Mouse (Mus musculus) embryonic facial prominence, embryonic 13.5 days (tissue): ENCODE results near the gene Tango2. TPM values are rescaled to one million over a fixed set of nuclear protein-coding genes. Genes with fewer than 3 reads are reported as not detected.

ENCODE experiments used
- ATAC-seq: fragments of 200-750 bp; cut with Nextera tagmentation; 2 replicates; pipeline ENCODE4 v1.8.0; 2017; ENCODE audit warnings: low read depth; ENCODE audit not compliant: insufficient number of reproducible peaks, insufficient read depth, low FRiP score, low TSS enrichment
- H3K27ac ChIP-seq: fragments of 300-500 bp; sonication (generic); 2 replicates; pipeline ENCODE4 v1.5.1; 2015; ENCODE audit warnings: moderate library complexity, mild to moderate bottlenecking, inconsistent platforms
- H3K27me3 ChIP-seq: fragments of 300-500 bp; sonication (generic); 2 replicates; pipeline ENCODE4 v1.6.1; 2015; ENCODE audit warnings: mild to moderate bottlenecking, inconsistent platforms
- H3K36me3 ChIP-seq: fragments of 300-500 bp; sonication (generic); 2 replicates; pipeline ENCODE4 v1.6.1; 2015; ENCODE audit warnings: mild to moderate bottlenecking, inconsistent platforms
- H3K4me1 ChIP-seq: fragments of 300-500 bp; sonication (generic); 2 replicates; pipeline ENCODE4 v1.6.1; 2015; ENCODE audit warnings: inconsistent platforms
- H3K4me2 ChIP-seq: fragments of 300-500 bp; sonication (generic); 2 replicates; pipeline ENCODE4 v1.6.1; 2015; ENCODE audit warnings: moderate library complexity, mild to moderate bottlenecking, inconsistent platforms
- H3K4me3 ChIP-seq: fragments of 300-500 bp; sonication (generic); 2 replicates; pipeline ENCODE4 v1.5.1; 2015; ENCODE audit warnings: mild to moderate bottlenecking, inconsistent platforms
- H3K9ac ChIP-seq: fragments of 300-500 bp; sonication (generic); 2 replicates; pipeline ENCODE4 v1.6.1; 2015; ENCODE audit warnings: mild to moderate bottlenecking, inconsistent platforms
- H3K9me3 ChIP-seq: fragments of 300-500 bp; sonication (generic); 2 replicates; pipeline ENCODE4 v1.6.1; 2016; ENCODE audit warnings: inconsistent platforms
- WGBS: fragments of 180-500 bp; shearing (Covaris S2); methylation state at CpG from one replicate; pipeline ENCODE4 v1.1.7; 2015; ENCODE audit warnings: mixed read lengths; 5-methylcytosine and 5-hydroxymethylcytosine counted together
- polyA plus RNA-seq: library from polyadenylated mRNA; unstranded; fragments of >200 nt; fragmentation: Nextera tagmentation; extraction: Ambion mirVana; gene quantifications from 2 replicates; pipeline ENCODE4 v1.2.1, GENCODE M21; 2015

Gene Tango2
- polyA plus RNA-seq, 1 experiment from 2014 or later, result 30.6 TPM

DNA sequence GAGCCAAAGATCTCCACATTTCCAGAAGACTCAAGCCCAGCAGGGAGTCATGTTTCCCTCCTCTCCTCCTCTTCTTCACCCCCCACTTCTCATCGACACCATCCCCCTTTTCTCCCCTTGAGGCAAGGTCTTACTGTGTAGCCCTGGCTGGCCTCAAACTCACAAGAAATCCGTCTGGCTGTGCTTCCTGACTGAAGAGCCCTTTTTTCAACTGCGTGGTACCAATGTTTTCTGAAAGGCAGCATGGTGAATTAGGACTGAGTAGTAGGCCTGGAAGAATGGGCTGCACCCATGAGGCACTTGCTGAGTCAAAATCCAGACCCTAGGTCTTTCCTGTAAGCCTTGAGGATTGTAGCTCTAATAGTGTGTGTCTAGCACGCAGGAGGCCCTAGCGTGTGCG lies 42.5 kb upstream of the Tango2 start:
- Histone ChIP-seq H3K4me1 (peaks cover 35% of the 10 kb centered on the region), H3K27ac (no peak overlapping the region), H3K4me2 (no peak overlapping the region), H3K4me3 (no peak overlapping the region), H3K9me3 (no peaks in the 10 kb centered on the region), H3K27me3 (no peaks in the 10 kb centered on the region), H3K36me3 (no peaks in the 10 kb centered on the region), H3K9ac (no peak overlapping the region)
- no peak for ATAC-seq
- 49% methylated on average over 6 of the region's 6 CpGs for WGBS

DNA sequence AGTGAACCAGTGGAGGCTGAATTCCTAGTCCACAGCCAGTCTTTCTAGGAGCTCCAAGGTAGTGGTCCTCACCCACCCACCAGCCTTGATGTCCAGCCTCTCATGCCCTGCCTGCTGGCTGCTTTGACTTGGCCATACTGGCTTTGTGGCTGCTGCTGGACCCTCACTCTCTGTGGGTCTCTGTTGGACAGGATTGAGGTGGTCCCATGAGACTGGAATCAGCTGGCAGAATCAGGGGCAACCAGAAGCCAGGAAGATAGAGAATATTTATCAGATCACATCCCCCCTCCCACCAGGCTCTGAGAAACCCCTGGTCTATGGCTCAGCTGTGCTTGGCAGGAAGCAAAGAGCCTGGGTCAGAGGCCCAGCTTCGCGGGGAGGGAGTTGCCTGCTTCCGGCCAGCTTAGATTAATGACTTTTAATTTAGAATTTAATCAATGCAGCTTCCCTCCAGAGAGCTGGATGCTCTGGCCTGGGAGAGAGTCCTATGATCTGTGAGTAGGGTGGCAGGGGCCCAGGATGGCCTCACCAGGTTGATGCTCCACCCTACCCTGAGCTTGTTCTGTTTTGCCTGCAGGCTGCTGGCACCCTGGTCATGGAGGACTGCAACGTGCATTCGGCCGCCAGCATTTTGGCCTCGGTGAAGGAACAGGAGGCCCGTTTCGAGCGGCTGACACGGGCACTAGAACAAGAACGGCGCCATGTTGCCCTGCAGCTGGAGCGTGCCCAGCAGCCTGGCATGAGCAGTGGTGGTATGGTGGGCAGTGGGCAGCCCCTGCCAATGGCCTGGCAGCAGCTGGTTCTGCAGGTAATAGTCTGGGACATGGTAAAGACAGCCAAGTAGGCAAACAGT lies 40.9 kb upstream of the Tango2 start:
- H3K4me1 ChIP-seq, result peaks cover 30% of the 10 kb centered on the region
- ATAC-seq, result no peak
- no peaks in the 10 kb centered on the region for H3K27me3 ChIP-seq
- H3K27ac ChIP-seq, result no peak overlapping the region
- H3K9ac ChIP-seq, result no peak overlapping the region
- WGBS, result 82% methylated on average over 14 of the region's 14 CpGs
- H3K4me2 ChIP-seq, result no peak overlapping the region
- no peak overlapping the region for H3K4me3 ChIP-seq
- no peaks in the 10 kb centered on the region for H3K36me3 ChIP-seq
- H3K9me3 ChIP-seq, result no peaks in the 10 kb centered on the region

DNA sequence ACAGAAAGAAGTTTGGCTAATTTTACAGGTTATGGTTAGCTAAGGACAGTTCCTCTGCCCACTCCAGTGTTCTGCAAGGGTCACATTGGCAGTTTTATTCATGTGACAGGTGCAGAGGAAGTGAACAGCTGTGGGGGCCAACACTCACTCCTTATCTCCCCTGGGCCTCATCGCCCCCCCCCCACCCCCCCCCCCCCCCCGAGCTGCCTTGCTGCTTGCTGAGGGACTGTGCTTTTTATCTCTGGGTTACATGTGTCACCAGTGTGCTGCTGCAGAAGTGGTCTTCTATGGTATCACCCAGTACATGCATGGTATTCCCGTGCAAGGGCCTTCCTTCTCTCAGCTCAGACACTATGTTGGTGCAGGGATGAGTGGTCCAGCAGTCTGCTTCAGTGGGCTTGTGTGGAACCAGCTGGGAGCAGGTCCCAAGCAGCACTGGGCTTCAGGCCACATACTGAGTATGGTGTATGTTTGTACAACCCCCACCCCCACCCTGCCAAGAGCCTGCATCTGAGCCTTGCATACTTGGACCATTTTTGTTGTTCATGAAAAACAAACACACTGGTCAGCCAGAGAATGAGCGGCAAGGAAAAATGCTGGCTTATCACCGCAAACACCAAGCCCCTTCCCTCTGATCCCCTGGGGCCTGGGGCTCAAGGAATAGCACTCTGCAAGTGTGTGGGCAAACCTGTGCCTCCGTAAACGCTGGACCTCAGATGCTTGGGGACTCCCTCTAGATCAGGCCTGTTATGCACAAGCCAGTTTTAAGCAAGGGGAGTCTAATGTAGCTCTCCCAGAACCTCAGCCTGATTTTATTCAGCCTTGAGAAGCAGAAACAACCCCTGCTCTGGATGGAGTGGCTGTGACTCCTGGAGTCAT lies 40.0 kb upstream of the Tango2 start:
- no peak overlapping the region for H3K9ac ChIP-seq
- WGBS, result 45% methylated on average over 7 of the region's 7 CpGs
- no peaks in the 10 kb centered on the region for H3K36me3 ChIP-seq
- H3K9me3 ChIP-seq, result no peaks in the 10 kb centered on the region
- H3K27ac ChIP-seq, result no peak overlapping the region
- peaks cover 29% of the 10 kb centered on the region for H3K4me1 ChIP-seq
- H3K4me2 ChIP-seq, result no peak overlapping the region
- H3K4me3 ChIP-seq, result no peak overlapping the region
- ATAC-seq, result no peak
- no peaks in the 10 kb centered on the region for H3K27me3 ChIP-seq

DNA sequence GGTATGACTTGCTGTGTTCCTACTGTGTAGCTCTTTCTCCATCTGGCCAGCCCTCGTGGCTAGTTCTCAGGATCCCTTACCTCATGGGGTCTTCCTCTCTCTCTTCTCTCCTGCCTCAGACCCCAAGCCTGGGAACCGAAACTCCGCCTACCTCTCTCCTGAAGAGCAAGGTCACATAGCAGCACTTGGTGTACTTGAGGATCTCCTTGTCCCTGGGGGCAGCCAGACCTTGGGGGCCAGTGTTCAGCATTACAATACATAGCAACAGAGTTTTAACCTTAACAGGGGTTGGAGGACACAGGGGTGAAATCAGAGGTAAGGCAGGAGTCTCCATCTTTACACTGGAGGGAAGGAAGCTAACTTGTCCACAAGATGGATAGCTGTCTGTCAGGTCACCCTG lies 39.1 kb upstream of the Tango2 start:
- Histone ChIP-seq H3K4me2 (no peak overlapping the region), H3K4me1 (peaks cover 28% of the 10 kb centered on the region), H3K9me3 (no peaks in the 10 kb centered on the region), H3K27ac (no peak overlapping the region), H3K27me3 (no peaks in the 10 kb centered on the region), H3K9ac (0 out of 2 replicates have a peak overlapping the region, but pooled peaks have one; percentile 16), H3K4me3 (no peak overlapping the region), H3K36me3 (no peaks in the 10 kb centered on the region)
- no peak for ATAC-seq
- 66% methylated on average over 3 of the region's 3 CpGs for WGBS

DNA sequence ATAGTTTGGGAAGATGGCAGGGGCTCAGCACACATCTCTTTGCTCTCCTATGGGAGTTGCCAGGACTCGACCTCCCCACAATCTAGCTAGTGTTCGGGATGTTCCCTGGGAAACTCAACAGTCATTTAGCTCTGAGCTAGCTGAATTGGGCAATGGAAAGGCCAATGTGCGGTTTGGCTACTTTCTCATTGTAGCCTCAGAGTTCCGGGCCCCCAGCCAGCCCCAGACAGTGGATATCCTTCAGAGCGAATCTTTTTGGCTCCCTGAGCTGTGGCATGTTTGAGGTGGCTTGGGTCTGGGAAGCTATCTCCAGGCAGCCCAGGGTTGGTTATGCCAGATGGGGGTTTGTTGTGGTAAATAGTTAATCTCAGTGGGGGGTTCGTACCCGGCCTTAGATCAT lies 38.5 kb upstream of the Tango2 start:
- Histone ChIP-seq H3K9me3 (no peaks in the 10 kb centered on the region), H3K27me3 (no peaks in the 10 kb centered on the region), H3K27ac (no peak overlapping the region), H3K4me2 (no peak overlapping the region), H3K36me3 (no peaks in the 10 kb centered on the region), H3K4me1 (peaks cover 33% of the 10 kb centered on the region), H3K9ac (no peak overlapping the region), H3K4me3 (no peak overlapping the region)
- WGBS, result 80% methylated on average over 7 of the region's 7 CpGs
- no peak for ATAC-seq

DNA sequence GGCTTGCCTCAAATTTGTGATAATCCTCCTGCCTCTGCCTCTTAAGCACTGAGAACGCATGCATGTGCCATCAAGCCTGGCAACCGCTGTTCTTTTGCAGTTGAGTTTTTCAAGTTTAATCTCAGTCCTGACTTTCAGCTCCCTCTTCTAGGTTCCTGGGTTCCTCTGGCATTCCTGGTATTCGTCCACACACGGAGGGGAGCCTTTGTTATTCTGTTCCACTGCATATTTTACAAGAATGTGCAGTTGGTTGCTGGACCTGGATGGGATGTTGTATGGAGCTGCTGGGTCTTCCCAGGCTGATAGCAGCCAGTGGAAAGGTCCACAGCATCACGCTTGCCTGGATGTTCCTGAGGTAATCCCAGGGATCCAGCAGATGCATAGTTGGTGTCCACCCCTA lies 37.5 kb upstream of the Tango2 start:
- Histone ChIP-seq H3K27ac (no peak overlapping the region), H3K4me2 (no peak overlapping the region), H3K36me3 (no peaks in the 10 kb centered on the region), H3K9ac (no peak overlapping the region), H3K4me1 (peaks cover 42% of the 10 kb centered on the region), H3K4me3 (no peak overlapping the region), H3K27me3 (no peaks in the 10 kb centered on the region), H3K9me3 (no peaks in the 10 kb centered on the region)
- no peak for ATAC-seq
- 70% methylated on average over 5 of the region's 5 CpGs for WGBS

DNA sequence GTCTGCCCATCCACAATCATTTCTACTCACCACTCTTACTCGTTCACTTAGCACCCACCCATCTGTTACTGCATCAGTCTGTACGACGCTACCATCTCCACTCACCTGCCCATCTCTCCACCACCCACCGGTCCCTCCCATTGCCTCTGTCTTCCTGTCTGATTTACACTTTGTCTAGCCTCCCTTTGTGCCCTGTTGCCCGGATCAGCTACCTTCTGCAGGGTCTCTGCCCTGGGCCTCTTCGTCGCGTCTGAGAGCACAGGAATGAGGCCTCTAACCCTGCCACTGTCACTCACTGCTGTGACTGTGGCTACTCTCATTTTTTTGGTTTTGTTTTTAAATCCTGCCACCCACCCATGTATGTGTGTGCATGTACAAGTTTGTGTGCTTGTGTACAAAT lies 36.8 kb upstream of the Tango2 start:
- Histone ChIP-seq H3K36me3 (no peaks in the 10 kb centered on the region), H3K4me3 (no peak overlapping the region), H3K27me3 (no peaks in the 10 kb centered on the region), H3K4me1 (peaks cover 43% of the 10 kb centered on the region), H3K27ac (no peak overlapping the region), H3K9ac (no peak overlapping the region), H3K4me2 (no peak overlapping the region), H3K9me3 (no peaks in the 10 kb centered on the region)
- ATAC-seq, result no peak
- 68% methylated on average over 8 of the region's 8 CpGs for WGBS

DNA sequence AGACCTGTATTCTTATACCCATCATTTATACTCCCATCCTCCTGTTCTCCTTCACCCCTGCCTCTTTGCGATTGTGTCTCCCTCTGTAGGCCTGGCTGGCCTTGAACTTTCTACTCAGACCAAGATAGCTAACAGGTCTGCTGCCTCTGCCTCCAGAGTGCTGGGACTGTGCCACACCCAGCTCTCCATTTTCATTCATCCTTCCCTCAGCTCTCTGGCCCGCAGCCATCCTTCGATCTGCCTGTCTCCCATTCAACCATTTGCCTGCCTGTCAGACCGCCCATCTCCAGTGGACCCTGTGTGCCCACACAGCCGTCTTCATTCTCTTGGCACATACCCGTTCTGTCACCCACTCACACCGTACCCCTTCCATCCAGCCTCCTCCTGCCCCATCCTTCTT lies 36.3 kb upstream of the Tango2 start:
- no peaks in the 10 kb centered on the region for H3K36me3 ChIP-seq
- H3K9me3 ChIP-seq, result no peaks in the 10 kb centered on the region
- no peak overlapping the region for H3K9ac ChIP-seq
- no peak overlapping the region for H3K27ac ChIP-seq
- 74% methylated on average over 7 of the region's 7 CpGs for WGBS
- no peak for ATAC-seq
- no peak overlapping the region for H3K4me3 ChIP-seq
- H3K4me1 ChIP-seq, result peaks cover 48% of the 10 kb centered on the region
- no peak overlapping the region for H3K4me2 ChIP-seq
- no peaks in the 10 kb centered on the region for H3K27me3 ChIP-seq

DNA sequence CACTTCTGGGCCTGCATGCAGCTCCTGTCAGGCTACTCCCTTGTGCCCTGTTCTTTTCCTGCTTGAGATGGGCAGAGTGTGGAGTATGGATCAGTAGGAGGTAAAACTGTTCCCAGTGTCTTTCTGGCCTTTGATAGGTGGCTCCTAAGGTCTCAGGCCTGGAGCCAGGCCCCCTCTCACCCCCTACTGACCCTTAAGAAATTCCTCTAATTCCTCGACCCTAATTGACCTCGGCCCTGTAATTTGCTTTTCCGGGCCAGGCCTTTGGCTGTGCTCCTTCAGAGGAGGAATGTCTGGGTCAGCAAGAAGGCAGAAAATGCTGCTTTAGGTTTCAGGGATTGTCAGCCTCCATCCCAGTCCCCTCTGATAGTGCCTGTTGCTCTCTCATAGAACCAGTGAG lies 35.9 kb upstream of the Tango2 start:
- H3K9me3 ChIP-seq, result no peaks in the 10 kb centered on the region
- H3K4me2 ChIP-seq, result no peak overlapping the region
- peaks cover 51% of the 10 kb centered on the region for H3K4me1 ChIP-seq
- no peak for ATAC-seq
- H3K27me3 ChIP-seq, result no peaks in the 10 kb centered on the region
- no peak overlapping the region for H3K4me3 ChIP-seq
- 13% methylated on average over 3 of the region's 3 CpGs for WGBS
- H3K27ac ChIP-seq, result no peak overlapping the region
- H3K9ac ChIP-seq, result no peak overlapping the region
- H3K36me3 ChIP-seq, result no peaks in the 10 kb centered on the region

- H3K9ac ChIP-seq, result no peak overlapping the region
These were observed 35.3 kb upstream of the Tango2 start for GRCm38 (mm10) chr16:18383045-18383726.

GRCm38 (mm10) chr16:18381621-18382258 lies 33.8 kb upstream of the Tango2 start:
- WGBS, result 35% methylated on average over 6 of the region's 6 CpGs
- no peaks in the 10 kb centered on the region for H3K36me3 ChIP-seq
- no peak overlapping the region for H3K4me2 ChIP-seq
- H3K27ac ChIP-seq, result peak overlapping the region; percentile 33; the same call in 1 of the 2 replicates
- H3K9me3 ChIP-seq, result no peaks in the 10 kb centered on the region
- peaks cover 55% of the 10 kb centered on the region for H3K4me1 ChIP-seq
- no peaks in the 10 kb centered on the region for H3K27me3 ChIP-seq
- H3K4me3 ChIP-seq, result no peak overlapping the region
- H3K9ac ChIP-seq, result no peak overlapping the region
- no peak for ATAC-seq

More at GRCm38 (mm10) chr16:18383045-18383726, 35.3 kb upstream of the Tango2 start:
- Histone ChIP-seq H3K36me3 (no peaks in the 10 kb centered on the region), H3K27ac (no peak overlapping the region), H3K4me3 (no peak overlapping the region), H3K4me2 (no peak overlapping the region), H3K27me3 (no peaks in the 10 kb centered on the region), H3K9me3 (no peaks in the 10 kb centered on the region), H3K4me1 (peaks cover 51% of the 10 kb centered on the region)
- 69% methylated on average over 9 of the region's 9 CpGs for WGBS
- no peak for ATAC-seq
